Mouse (Mus musculus) cerebellum, adult 8-10 months (tissue): ENCODE results near the gene Rpp40.

Experiments
- DNase-seq: peaks from one replicate; pipeline ENCODE4 v3.0.0; 2022

Rpp40 gene

DNA sequence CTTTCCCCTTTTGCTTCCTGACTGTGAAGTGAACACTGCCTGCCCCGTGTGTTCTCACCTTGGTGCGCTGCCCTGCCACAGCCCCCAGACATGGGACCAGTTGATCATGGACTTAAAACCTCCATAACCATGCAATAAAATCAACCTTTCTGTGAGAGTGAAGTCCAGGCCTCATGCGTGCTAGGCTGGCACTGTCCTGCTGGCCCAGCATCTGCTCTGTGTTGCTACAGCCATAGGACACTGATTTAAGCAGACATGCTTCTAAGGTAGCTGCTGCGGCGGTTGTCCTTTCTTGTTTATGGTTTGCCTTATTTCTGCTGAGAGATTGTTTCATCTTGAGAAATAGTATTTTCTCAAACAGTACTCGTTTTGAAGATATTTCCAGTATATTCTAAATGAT is 54.6 kb downstream of the Rpp40 start:
- peak; percentile 20 for DNase-seq

DNA sequence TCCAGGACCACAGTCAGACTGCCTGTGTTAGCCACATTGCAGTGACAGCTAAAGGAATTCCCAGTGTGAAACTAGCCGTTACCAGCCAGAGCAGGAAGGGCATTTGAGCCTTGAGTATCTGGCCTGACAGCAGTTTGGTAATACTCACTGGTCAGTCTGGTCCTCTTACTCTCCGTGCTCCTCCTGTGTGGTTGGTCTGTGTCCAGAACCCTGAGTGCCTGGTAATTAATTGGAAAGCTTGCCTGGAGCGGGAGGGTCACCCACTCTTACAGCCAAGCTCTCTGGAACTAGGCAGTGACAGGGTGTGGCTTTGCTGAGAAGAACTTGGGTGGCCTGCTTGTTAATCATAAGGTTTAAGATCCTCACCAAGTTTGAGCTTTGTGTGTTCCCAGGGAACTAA is 57.5 kb downstream of the Rpp40 start:
- DNase-seq = peak; percentile 27

- no peak for DNase-seq
These were observed 60.9 kb downstream of the Rpp40 start for GRCm38 (mm10) chr13:35845306-35845705.
